Mouse (Mus musculus): ENCODE measurements around the gene 1500009L16Rik. TPM values are rescaled to one million over a fixed set of nuclear protein-coding genes. Genes with fewer than 3 reads are reported as not detected.

Gene 1500009L16Rik
- polyA plus RNA-seq, 1 experiment: 9.3 TPM

- no peak for DNase-seq (ENCODE audit: low read depth)
Observed at GRCm38 (mm10) chr10:83760535-83760934, 37.9 kb downstream of the 1500009L16Rik start.

- no peak for DNase-seq (ENCODE audit: low read depth)
Observed at GRCm38 (mm10) chr10:83763891-83764290, 41.2 kb downstream of the 1500009L16Rik start.

- no peak for DNase-seq (ENCODE audit: low read depth)
Observed at GRCm38 (mm10) chr10:83766882-83767281, 44.2 kb downstream of the 1500009L16Rik start.

GRCm38 (mm10) chr10:83776272-83776878 lies 53.7 kb downstream of the 1500009L16Rik start:
- DNase-seq (ENCODE audit: low read depth): no peak

- no peak for DNase-seq (ENCODE audit: low read depth)
Observed at GRCm38 (mm10) chr10:83777253-83777652, 54.6 kb downstream of the 1500009L16Rik start.

- DNase-seq (ENCODE audit: low read depth): no peak
Observed at GRCm38 (mm10) chr10:83781854-83782253, 59.2 kb downstream of the 1500009L16Rik start.

GRCm38 (mm10) chr10:83782371-83783120 lies 59.9 kb downstream of the 1500009L16Rik start:
- DNase-seq (ENCODE audit: low read depth): no peak

- DNase-seq (ENCODE audit: low read depth): no peak
Observed at GRCm38 (mm10) chr10:83785003-83785402, 62.3 kb downstream of the 1500009L16Rik start.

- DNase-seq (ENCODE audit: low read depth): no peak
Observed at GRCm38 (mm10) chr10:83785627-83786392, 63.1 kb downstream of the 1500009L16Rik start.

- no peak for DNase-seq (ENCODE audit: low read depth)
Observed at GRCm38 (mm10) chr10:83795088-83795487, 72.4 kb downstream of the 1500009L16Rik start.

GRCm38 (mm10) chr10:83795500-83795899 lies 72.8 kb downstream of the 1500009L16Rik start:
- DNase-seq (ENCODE audit: low read depth): no peak

- DNase-seq (ENCODE audit: low read depth): no peak
Observed at GRCm38 (mm10) chr10:83804021-83804420, 81.4 kb downstream of the 1500009L16Rik start.

GRCm38 (mm10) chr10:83805201-83805718 lies 82.6 kb downstream of the 1500009L16Rik start:
- no peak for DNase-seq (ENCODE audit: low read depth)

- DNase-seq (ENCODE audit: low read depth): no peak
Observed at GRCm38 (mm10) chr10:83807251-83807650, 84.6 kb downstream of the 1500009L16Rik start.

Other genes with a start within 250 kb of the 1500009L16Rik start
- 0.99 and 1.1 TPM in 2 replicates for gene Aldh1l2, start 188.7 kb upstream of the 1500009L16Rik start, polyA plus RNA-seq (2012; rRNA removed)
- 2.6 and 4.8 TPM in 2 replicates for gene Washc4, start 179.1 kb upstream of the 1500009L16Rik start, polyA plus RNA-seq (2012; rRNA removed)
- 17.0 and 34.2 TPM in 2 replicates for gene Appl2, start 74.1 kb upstream of the 1500009L16Rik start, polyA plus RNA-seq (2012; rRNA removed)

All from gonadal fat pad, adult 2 months (tissue).